Comparison of ENCODE assay signal across 13 mouse cellular contexts in genomic region chr1:93618059-93618748, GRCm38 (mm10). TPM values are rescaled to one million over a fixed set of nuclear protein-coding genes. Genes with fewer than 3 reads are reported as not detected.
DNase-seq lines count a peak whose midpoint lies in the region; ATAC-seq and TF ChIP-seq lines count a peak whose summit lies in the region.
"Had no signal": no experiment of that assay in that cellular context is flagged by ENCODE, and none has a peak within 500 bp of the region (broad histone marks: within the 10 kb centered on the region; RNA-seq: fewer than 3 reads in every experiment).

No protein-coding gene starts in this region.

- H3K36me3 ChIP-seq in MEL (ENCODE audit: control insufficient read depth in 1 of 2, insufficient read depth in 2 of 2, low read length in 2 of 2): peaks cover 15 to 40% of the 10 kb centered on the region in 2 experiments
- peaks cover 10% of the 10 kb centered on the region for H3K36me3 ChIP-seq in intestine, embryonic 15.5 days
- H3K36me3 ChIP-seq in limb, embryonic 10.5 days: peaks cover 39% of the 10 kb centered on the region
- peaks cover 31% of the 10 kb centered on the region for H3K36me3 ChIP-seq in midbrain, embryonic 10.5 days

- peaks cover 19 to 37% of the 10 kb centered on the region in 2 experiments for H3K4me1 ChIP-seq in MEL (ENCODE audit: control insufficient read depth in 1 of 2, insufficient read depth in 2 of 2, low read length in 2 of 2)
- no peaks in the 10 kb centered on the region for H3K4me1 ChIP-seq in intestine, embryonic 15.5 days (replicated peaks)
- peaks cover 23% of the 10 kb centered on the region for H3K4me1 ChIP-seq in limb, embryonic 10.5 days
- no peaks in the 10 kb centered on the region for H3K4me1 ChIP-seq in midbrain, embryonic 10.5 days
- no peaks in the 10 kb centered on the region for H3K4me1 ChIP-seq in lung, adult 2 months (ENCODE audit: control insufficient read depth, insufficient read depth, low read length)

- no peak overlapping the region for H3K4me2 ChIP-seq in intestine, embryonic 15.5 days (replicated peaks)
- H3K4me2 ChIP-seq: liver, embryonic 13.5 days had no signal

- no peak for DNase-seq in MEL (ENCODE audit: low read depth, low spot score)
- DNase-seq in embryo, embryonic 9.5 days (ENCODE audit: extremely low spot score): peak; percentile 6
- peak; percentile 63 for DNase-seq in limb, embryonic 10.5 days (ENCODE audit: low spot score)
- no peak for DNase-seq in lung, postnatal 10 days
- no peak for DNase-seq in midbrain, embryonic 10.5 days (ENCODE audit: low spot score)
- DNase-seq in gastrocnemius, postnatal 25 days: no peak
- DNase-seq in lung, adult 2 months: no peak
- DNase-seq: cerebellum, postnatal 10 days; heart, postnatal 4 days; liver, embryonic 13.5 days; thymus, postnatal 36 days had no signal

- no peaks in the 10 kb centered on the region for H3K79me2 ChIP-seq in MEL (ENCODE audit: control insufficient read depth, insufficient read depth, low read length, poor library complexity)

- WGBS in intestine, embryonic 15.5 days: 75% methylated on average over 4 of the region's 4 CpGs
- WGBS in limb, embryonic 10.5 days: 66% methylated on average over 4 of the region's 4 CpGs
- 86% methylated on average over 4 of the region's 4 CpGs for WGBS in midbrain, embryonic 10.5 days
- WGBS in lung, adult 2 months: 86% methylated on average over 4 of the region's 4 CpGs

- no peak for TF ChIP-seq CTCF in MEL (IDR thresholded peaks at IDR 0.05 in 2 of 3, conservative IDR thresholded peaks at IDR 0.05 in 1 of 3; ENCODE audit: control insufficient read depth in 1 of 3, insufficient read depth in 1 of 3, low read depth in 2 of 3, low read length in 3 of 3, poor library complexity in 1 of 3, severe bottlenecking in 1 of 3)
- TF ChIP-seq CTCF in lung, adult 2 months (IDR thresholded peaks at IDR 0.05; ENCODE audit: insufficient read depth, low read length): no peak

- no peak for TF ChIP-seq POLR2A in MEL (IDR thresholded peaks at IDR 0.05; ENCODE audit: control insufficient read depth in 1 of 2, insufficient read depth in 1 of 2, low read depth in 1 of 2, low read length in 2 of 2, poor library complexity in 1 of 2)
- no peak for TF ChIP-seq POLR2A in lung, adult 2 months (IDR thresholded peaks at IDR 0.05; ENCODE audit: borderline replicate concordance, extremely low read depth, low read depth, low read length)

- TF ChIP-seq RAD21 in MEL (IDR thresholded peaks at IDR 0.05; ENCODE audit: low read depth, low read length): no peak

- no peaks in the 10 kb centered on the region for H3K9me3 ChIP-seq in MEL (replicated peaks; ENCODE audit: insufficient read depth, low read length)
- no peaks in the 10 kb centered on the region for H3K9me3 ChIP-seq in intestine, embryonic 15.5 days
- no peaks in the 10 kb centered on the region for H3K9me3 ChIP-seq in limb, embryonic 10.5 days (replicated peaks)
- H3K9me3 ChIP-seq in midbrain, embryonic 10.5 days (replicated peaks): no peaks in the 10 kb centered on the region
- H3K9me3 ChIP-seq: G1E; liver, embryonic 13.5 days had no signal

- peak overlapping the region; percentile 0; the same call in 1 of the 2 replicates for H3K27ac ChIP-seq in MEL (ENCODE audit: control insufficient read depth, low read depth, low read length)
- no peak overlapping the region for H3K27ac ChIP-seq in intestine, embryonic 15.5 days
- peak overlapping the region; percentile 87 for H3K27ac ChIP-seq in limb, embryonic 10.5 days
- no peak overlapping the region for H3K27ac ChIP-seq in midbrain, embryonic 10.5 days (replicated peaks)
- H3K27ac ChIP-seq: liver, embryonic 13.5 days had no signal

- TF ChIP-seq EP300 in MEL (IDR thresholded peaks at IDR 0.05; ENCODE audit: low read depth in 1 of 2, low read length in 2 of 2): no peak

- no peak overlapping the region for H3K4me3 ChIP-seq in MEL (ENCODE audit: control insufficient read depth in 1 of 2, insufficient read depth in 1 of 2, low read depth in 2 of 2, low read length in 2 of 2)
- no peak overlapping the region for H3K4me3 ChIP-seq in intestine, embryonic 15.5 days (replicated peaks)
- H3K4me3 ChIP-seq in limb, embryonic 10.5 days: peak overlapping the region; percentile 9; the same call in 1 of the 2 replicates
- no peak overlapping the region for H3K4me3 ChIP-seq in midbrain, embryonic 10.5 days
- H3K4me3 ChIP-seq in lung, adult 2 months (replicated peaks; ENCODE audit: extremely low read depth, low read depth, low read length): no peak overlapping the region
- H3K4me3 ChIP-seq: liver, embryonic 13.5 days had no signal

- H3K9ac ChIP-seq in MEL (ENCODE audit: control insufficient read depth, low read depth, low read length, poor library complexity, severe bottlenecking): no peak overlapping the region
- H3K9ac ChIP-seq in intestine, embryonic 15.5 days: no peak overlapping the region

- ATAC-seq in intestine, embryonic 15.5 days: peak; percentile 50; the same call in 1 of the 2 replicates

- H3K27me3 ChIP-seq in MEL (ENCODE audit: control insufficient read depth in 1 of 2, insufficient read depth in 2 of 2, low read length in 2 of 2): no peaks in the 10 kb centered on the region
- H3K27me3 ChIP-seq in intestine, embryonic 15.5 days (replicated peaks): no peaks in the 10 kb centered on the region
- H3K27me3 ChIP-seq in limb, embryonic 10.5 days (ENCODE audit: low read depth, poor library complexity, severe bottlenecking): no peaks in the 10 kb centered on the region
- no peaks in the 10 kb centered on the region for H3K27me3 ChIP-seq in midbrain, embryonic 10.5 days (ENCODE audit: low read depth, poor library complexity, severe bottlenecking)
- H3K27me3 ChIP-seq: liver, embryonic 13.5 days had no signal

TF ChIP-seq in MEL, 35 proteins besides CTCF, POLR2A, EP300 and RAD21:
- TF ChIP-seq SIN3A (IDR thresholded peaks at IDR 0.05; ENCODE audit: low read length): 0 out of 2 replicates have a peak, but pooled peaks have one; percentile 21
- no peak for TF ChIP-seq ETS1 (IDR thresholded peaks at IDR 0.05; ENCODE audit: low read depth, low read length)
- TF ChIP-seq SMC3 (IDR thresholded peaks at IDR 0.05; ENCODE audit: low read depth, low read length): no peak
- TF ChIP-seq ZMIZ1 (IDR thresholded peaks at IDR 0.05; ENCODE audit: low read depth, low read length): no peak
- TF ChIP-seq MYB (IDR thresholded peaks at IDR 0.05; ENCODE audit: low read depth, low read length): no peak
- 0 out of 2 replicates have a peak, but pooled peaks have one; percentile 16 for TF ChIP-seq TBP (IDR thresholded peaks at IDR 0.05; ENCODE audit: low read depth, low read length)
- TF ChIP-seq NELFE (IDR thresholded peaks at IDR 0.05; ENCODE audit: low read depth, low read length): no peak
- TF ChIP-seq ZC3H11A (IDR thresholded peaks at IDR 0.05; ENCODE audit: low read depth, low read length): no peak
- TF ChIP-seq USF2 (IDR thresholded peaks at IDR 0.05; ENCODE audit: borderline replicate concordance in 1 of 2, insufficient read depth in 1 of 2, low read depth in 1 of 2, low read length in 2 of 2): no peak
- no peak for TF ChIP-seq ELF1 (IDR thresholded peaks at IDR 0.05; ENCODE audit: low read depth, low read length)

RNA-seq across cellular contexts. Expression of gene Stk25, which starts 40.3 kb away (rescaled TPM):
- 58.6 and 66.1 TPM in 2 replicates for total RNA-seq in MEL (2012; rRNA removed)
- 100 to 1,000 TPM in 1 of 2 experiments, not detected in 1; 128 TPM for polyA plus RNA-seq in MEL (2012; ENCODE audit: insufficient read depth in 1 of 2, insufficient read length in 2 of 2, low read depth in 1 of 2, low replicate concordance in 2 of 2, missing spikeins in 1 of 2)
- polyA plus RNA-seq in intestine, embryonic 15.5 days (2015; fragmentation: Nextera tagmentation; extraction: Ambion mirVana): 143 and 174 TPM in 2 replicates
- 153 and 185 TPM in 2 replicates for polyA plus RNA-seq in limb, embryonic 10.5 days (2016; fragmentation: Nextera tagmentation; extraction: Ambion mirVana)
- polyA plus RNA-seq in midbrain, embryonic 10.5 days (2016; fragmentation: Nextera tagmentation; extraction: Ambion mirVana): 165 and 198 TPM in 2 replicates
- 10 to 100 TPM; 79.2 to 82.7 TPM for total RNA-seq in gastrocnemius, postnatal 25 days (2021)
- 88.6 and 141 TPM in 2 replicates for polyA plus RNA-seq in lung, adult 2 months (2012; rRNA removed)

Comparison
In these comparisons a context has a peak if more than half of its experiments do, and no peak if none do; other contexts are left out.
1. DNase-seq: peak in embryo, embryonic 9.5 days (single experiment) and limb, embryonic 10.5 days (single experiment); none in MEL (single experiment), lung, postnatal 10 days (single experiment), midbrain, embryonic 10.5 days (single experiment), gastrocnemius, postnatal 25 days (single experiment) and lung, adult 2 months (single experiment).
2. H3K27ac ChIP-seq: peak in MEL (single experiment) and limb, embryonic 10.5 days (single experiment); none in intestine, embryonic 15.5 days (single experiment) and midbrain, embryonic 10.5 days (single experiment).